Mouse (Mus musculus): ENCODE results near the gene Flvcr2.

The Flvcr2 gene

GRCm38 (mm10) chr12:85729945-85730290, 16.4 kb upstream of the Flvcr2 start:
- DNase-seq (ENCODE audit: low read depth, low spot score) = no peak

DNA sequence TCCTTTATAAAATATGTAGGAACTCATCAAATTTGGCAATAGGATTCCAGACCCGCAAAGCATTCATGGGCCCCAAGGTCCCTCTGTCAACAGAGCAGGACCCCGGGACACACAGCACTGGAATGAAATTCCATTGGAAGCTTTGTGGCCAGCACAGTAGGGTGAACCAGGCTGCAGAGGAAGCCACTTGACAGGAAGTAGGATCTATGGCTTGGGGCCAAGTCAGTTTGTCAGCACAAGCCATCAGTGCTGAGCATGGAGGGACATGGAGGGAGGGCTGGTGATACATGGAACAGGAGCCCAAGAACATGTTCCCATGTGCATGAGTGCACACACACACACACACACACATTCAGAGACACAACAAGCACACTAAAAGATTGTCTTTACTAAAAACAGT, 10.1 kb upstream of the Flvcr2 start:
- DNase-seq (ENCODE audit: low read depth, low spot score) = no peak

DNA sequence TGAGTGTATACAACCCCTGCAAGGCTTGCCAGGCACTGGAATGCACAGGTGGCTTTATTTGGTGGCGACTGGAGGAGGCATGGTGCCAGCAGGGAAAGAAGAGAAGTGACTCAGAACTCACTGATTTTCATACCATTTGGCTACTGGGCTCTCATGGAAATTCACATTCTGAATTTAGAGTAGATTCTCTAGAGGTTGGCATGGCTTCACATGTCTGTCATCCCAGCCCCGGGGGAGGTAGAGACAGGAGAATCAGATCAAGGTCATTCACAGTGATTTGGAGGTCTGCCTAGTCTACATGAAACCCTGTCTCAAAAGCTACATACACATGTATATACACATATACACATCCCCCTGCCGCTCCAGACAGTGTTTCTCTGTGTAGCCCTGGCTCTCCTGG, 9.4 kb upstream of the Flvcr2 start:
- DNase-seq (ENCODE audit: low read depth, low spot score) = no peak

DNA sequence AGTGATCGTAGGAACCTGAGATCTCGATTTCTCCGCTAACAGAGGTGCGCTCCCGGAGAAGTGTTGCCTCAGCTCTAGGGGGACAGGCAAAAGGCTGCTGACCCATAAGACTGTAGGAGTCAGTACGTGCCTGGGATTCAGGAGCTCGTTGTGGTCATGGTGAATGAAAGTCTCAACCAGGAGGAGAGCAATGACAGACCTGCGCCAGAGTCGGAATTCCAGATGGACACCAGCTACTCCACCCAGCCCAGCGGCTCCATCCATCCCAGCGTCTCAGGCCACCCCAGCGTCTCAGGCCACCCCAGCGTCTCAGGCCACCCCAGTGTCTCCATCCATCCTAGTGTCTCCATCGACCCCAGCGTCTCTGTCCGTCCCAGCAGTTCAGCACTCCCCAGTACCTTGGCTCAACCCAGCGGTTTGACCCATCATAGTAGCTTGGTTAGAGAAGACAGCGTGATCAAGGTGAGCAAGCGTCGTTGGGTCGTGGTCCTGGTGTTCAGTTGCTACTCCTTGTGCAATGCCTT, 419 bp downstream of the Flvcr2 start:
- no peak for DNase-seq (ENCODE audit: low read depth, low spot score)

DNA sequence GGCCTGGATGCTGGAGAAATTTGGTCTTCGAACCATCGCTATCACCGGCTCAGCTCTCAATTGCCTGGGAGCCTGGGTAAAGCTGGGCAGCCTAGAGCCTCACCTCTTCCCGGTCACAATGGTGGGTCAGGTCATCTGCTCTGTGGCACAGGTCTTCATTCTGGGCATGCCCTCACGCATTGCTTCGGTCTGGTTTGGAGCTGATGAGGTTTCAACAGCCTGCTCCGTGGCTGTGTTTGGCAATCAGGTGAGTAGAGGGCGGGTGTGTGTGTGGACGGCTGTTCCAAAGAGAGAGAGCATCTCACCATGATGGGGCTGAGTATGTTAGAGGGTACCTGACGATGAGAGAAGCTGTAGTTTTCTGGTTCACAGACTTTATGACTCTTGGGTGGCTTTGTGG, 1.0 kb downstream of the Flvcr2 start:
- DNase-seq (ENCODE audit: low read depth, low spot score) = no peak

DNA sequence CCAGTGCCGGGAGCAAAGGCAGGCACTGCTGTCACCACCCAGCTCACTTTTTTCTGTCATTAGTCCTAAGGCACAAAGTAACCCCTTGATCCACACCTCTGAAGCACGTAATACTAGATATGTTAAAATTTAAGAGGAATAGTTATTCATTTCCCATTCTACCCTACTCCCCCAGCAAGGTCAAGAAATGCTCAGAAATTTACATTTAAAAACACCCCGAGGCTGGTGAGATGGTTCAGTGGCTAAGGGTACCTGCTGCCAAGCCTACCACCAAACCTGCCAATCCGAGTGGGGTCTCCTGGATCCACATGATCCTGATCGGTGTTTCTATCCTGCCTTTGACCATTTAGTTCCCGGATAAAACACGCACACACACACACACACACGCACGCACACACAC, 3.5 kb downstream of the Flvcr2 start:
- no peak for DNase-seq (ENCODE audit: low read depth, low spot score)

DNA sequence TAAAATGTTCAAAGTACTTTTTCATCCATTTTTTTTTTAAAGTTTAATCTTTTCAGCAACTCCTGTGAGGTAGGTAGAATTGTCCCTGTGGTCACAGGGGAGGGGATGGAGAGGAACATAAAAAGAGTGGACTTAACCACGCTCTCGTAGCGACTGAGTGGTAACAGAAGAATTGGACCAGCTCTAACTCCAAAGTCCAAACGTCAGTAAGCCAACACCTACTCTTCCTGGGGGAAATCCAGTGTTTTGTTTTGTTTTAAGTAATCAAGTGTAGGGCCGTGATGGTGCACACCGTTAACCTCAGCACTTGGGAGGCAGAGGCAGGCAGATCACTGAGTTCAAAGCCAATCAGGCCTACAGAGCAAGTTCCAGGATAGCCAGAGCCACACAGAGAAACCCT, 5.8 kb downstream of the Flvcr2 start:
- DNase-seq (ENCODE audit: low read depth, low spot score) = no peak

DNA sequence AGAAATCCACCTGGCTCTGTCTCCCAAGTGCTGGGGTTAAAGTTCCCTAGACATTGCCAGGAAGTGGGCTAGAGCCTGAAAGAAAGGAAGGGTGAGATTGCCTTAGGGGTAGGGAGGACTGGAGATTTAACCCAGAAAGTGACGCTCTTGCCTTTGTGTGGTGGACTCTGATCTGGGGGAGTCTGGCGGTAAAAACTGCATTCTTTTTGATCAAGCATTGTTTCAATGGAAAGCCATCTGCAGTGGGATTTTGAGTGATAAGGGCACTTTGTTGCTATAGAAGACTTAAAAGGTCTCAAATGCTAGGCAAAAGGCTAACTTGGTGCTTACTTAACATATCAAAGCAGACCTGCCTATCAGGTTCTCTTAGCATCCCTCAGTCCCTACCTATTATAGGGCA, 6.9 kb downstream of the Flvcr2 start:
- no peak for DNase-seq (ENCODE audit: low read depth, low spot score)

DNA sequence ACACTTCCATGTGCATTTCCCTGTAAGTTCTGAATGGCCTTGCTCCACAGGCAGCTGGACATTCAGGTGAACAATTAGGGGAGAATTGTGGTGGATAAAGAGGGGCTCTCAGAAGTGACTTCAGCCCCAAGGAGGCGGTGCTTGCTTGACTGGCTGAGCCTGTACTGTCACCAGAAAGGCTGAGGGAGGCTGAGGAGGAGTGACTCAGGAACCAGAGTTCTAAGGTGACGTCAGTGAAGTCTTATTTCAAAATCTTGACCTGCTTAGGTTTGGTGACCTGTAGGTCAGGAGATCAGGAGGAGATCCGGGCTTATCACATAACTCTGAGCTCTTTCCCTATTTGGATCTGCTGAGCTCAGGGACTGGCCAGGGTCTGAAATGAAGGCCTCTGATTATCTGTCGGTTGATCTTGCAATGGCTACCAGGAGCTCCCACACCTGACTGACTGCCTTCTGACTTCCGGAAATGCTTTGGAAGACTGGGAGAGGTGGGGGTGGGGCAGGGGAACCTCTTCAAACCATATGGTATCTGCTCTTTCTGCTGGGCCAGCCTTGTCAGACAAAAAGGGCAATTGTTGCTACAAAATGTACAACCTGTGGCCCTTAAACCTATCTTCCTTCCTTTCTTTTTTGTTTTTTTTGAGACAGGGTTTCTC, 8.4 kb downstream of the Flvcr2 start:
- no peak for DNase-seq (ENCODE audit: low read depth, low spot score)

DNA sequence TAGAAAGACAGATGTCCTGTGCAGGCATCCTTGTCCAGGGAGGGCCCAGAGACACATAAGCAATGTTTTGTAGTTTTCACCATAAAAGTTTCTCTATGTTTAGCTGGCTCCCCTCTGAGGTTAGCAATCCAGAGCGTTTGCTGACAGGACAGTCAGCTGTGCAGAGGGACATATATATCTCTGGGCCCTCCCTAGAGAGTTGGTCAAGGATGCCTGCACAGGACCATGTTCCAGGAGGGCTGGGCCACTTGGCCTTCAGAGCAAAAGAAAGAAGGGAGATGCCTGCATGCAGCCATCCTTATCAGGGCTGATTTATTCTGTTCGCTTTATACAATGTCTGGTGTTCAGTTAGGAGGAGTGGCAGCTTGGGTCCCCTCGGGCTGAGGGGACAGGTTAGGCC, 10.1 kb downstream of the Flvcr2 start:
- no peak for DNase-seq (ENCODE audit: low read depth, low spot score)

GRCm38 (mm10) chr12:85757074-85757473, 10.7 kb downstream of the Flvcr2 start:
- DNase-seq (ENCODE audit: low read depth, low spot score) = no peak

DNA sequence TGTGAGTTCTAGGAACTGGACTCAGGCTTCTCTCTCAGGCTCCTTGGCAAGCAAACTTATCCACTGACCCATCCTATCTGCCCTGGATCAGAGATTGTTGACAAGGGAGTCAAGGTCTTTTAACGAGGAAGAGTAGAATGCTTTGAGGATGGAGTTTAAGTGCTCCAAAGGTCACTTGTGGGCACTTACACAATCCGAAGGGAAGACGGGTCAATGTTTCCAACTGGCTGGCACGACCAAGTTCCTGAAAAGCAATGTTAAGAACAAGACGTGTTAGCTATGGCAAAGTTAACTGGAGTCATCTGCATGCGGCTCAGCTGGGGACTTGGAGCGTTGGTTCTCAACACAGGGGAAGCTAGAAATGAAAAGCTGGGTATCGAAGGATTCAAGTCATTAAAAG, 12.4 kb downstream of the Flvcr2 start:
- no peak for DNase-seq (ENCODE audit: low read depth, low spot score)

DNA sequence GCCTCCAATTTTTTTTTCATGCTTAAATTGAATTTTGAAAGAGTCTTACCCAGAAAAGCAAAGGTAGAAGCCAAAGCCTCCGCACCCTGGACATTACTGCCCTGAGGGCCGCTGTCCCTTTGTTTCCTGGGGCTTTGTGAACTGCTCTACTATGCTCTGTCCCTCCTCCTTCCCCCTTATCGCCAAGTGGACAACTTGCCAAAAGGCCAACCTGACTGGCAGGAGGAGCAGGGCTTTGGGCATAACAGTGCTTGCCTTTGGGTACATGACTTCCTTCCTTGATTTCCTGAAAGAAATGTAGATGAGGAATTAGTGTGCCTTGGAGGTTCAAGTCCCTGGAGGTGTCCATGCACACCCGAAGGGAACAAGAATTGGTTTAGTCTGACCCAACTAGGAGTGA, 15.1 kb downstream of the Flvcr2 start:
- DNase-seq (ENCODE audit: low read depth, low spot score) = no peak

GRCm38 (mm10) chr12:85764686-85765085, 18.3 kb downstream of the Flvcr2 start:
- DNase-seq (ENCODE audit: low read depth, low spot score) = no peak

GRCm38 (mm10) chr12:85766287-85766686, 19.9 kb downstream of the Flvcr2 start:
- DNase-seq (ENCODE audit: low read depth, low spot score) = no peak

DNA sequence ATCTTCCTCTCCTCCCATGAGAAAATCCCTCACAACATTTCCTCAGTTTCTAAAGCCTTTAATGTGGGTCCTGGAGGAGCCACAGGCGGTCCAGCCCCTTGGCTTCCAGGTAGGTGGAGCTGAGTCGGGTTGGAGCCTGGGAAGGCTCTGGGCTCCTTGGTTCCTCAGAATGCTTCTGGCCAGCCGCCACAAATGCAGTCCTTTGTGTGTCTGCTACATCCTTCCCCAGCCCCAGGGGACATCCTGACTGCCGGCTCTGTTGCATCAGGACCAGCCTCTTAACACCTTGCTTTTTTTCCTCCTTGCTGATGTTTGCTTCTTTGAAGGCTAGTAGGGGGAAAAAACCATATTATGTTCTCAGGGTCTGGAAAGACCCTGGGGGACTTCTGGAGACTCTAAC, 21.4 kb downstream of the Flvcr2 start:
- DNase-seq (ENCODE audit: low read depth, low spot score) = no peak

- no peak for DNase-seq (ENCODE audit: low read depth, low spot score)
Measured at GRCm38 (mm10) chr12:85771356-85771755, 25.0 kb downstream of the Flvcr2 start.

DNA sequence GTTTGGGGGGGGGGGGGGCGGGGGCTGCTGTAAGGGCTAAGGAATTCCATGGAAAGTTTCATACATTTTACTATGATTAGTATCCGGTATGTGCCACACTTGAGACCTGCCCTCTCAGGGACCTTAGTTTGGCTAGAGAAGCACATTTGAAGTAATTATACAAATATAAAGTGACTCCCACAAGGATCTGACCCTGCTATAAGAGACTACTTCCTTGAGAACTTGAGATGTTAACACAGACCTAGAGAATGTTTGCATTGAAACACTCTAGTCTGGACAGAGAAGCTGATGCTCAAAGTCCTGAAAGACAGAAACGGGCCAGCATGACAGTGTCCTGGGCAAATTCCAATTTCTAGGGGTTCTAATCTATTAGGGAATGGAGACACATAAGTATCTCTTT, 32.6 kb downstream of the Flvcr2 start:
- no peak for DNase-seq (ENCODE audit: low read depth, low spot score)

DNA sequence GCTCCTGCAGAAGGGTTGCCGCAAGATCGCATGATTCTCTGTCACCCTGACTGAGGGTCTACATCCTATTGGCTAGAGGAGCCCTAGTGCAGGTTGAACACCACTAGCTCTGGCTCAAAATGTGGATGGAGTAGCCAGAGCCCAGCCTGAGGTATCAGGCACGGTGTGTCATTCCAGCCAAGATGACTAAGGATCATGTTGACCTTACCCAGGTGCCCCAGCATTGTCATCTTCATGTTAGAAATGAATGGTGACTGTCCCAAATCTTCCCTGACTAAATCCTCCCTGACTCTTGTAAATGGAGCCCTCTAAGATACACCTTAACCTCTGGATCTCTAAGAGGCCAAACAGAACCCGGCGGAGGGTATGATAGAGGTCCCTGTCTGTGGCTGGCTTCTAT, 33.4 kb downstream of the Flvcr2 start:
- DNase-seq (ENCODE audit: low read depth, low spot score) = no peak

DNA sequence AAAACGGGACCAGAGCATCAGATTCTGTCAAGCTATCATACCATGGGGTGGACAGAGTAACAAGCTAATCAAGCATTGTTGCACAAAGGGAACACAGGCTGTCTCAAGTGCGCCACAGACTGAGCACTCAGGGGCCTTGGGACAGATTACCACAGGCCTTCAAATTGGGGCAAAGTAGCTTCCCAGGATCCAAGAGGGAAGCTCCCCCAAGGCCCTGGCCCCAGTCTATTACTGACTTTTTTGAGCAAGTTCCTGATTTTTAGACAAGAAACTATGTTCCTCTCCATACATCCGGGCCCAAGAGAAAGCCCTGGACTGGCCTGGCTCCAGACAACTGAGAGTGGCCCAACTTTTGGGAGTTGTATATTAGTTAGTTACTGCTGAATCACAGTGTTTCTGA, 35.3 kb downstream of the Flvcr2 start:
- no peak for DNase-seq (ENCODE audit: low read depth, low spot score)

GRCm38 (mm10) chr12:85784916-85785815, 38.8 kb downstream of the Flvcr2 start:
- DNase-seq (ENCODE audit: low read depth, low spot score) = no peak

DNA sequence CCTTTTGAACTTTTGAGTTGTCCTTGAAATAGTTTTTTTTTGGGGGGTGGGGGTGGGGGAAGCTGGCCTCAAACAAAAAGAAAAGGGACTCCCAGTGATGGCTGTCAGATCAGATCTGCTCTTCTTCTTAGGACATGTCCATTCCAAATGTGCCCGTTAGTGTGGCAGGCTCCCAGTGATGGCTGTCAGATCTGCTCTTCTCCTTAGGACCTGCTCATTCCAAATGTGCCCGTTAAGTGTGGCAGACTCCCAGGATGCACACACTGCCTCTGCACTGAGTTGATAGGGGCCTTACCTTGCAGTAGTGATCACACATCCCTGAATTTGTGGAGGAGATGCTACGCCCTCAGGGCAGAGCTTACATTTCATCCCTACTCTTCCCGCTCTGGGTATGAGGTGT, 45.8 kb downstream of the Flvcr2 start:
- no peak for DNase-seq (ENCODE audit: low read depth, low spot score)

GRCm38 (mm10) chr12:85792821-85793346, 46.5 kb downstream of the Flvcr2 start:
- no peak for DNase-seq (ENCODE audit: low read depth, low spot score)

Data from A20 (cell line).